Mouse (Mus musculus) erythroblast, embryonic 14.5 days (primary cell): ENCODE data around the gene Klrb1b.
"Not testable (repeated sequence)": the region's sequence is repeated elsewhere in the genome, so short reads cannot be mapped to it uniquely, and the experiment has no call there.

Experiments used
- GATA1 ChIP-seq: IDR thresholded peaks from 2 replicates; pipeline ENCODE4 v1.6.1; 2012; ENCODE audit warnings: low read length, inconsistent platforms, mixed read lengths
- TAL1 ChIP-seq: IDR thresholded peaks from 3 replicates; pipeline ENCODE4 v1.6.1; 2012; ENCODE audit warnings: low read length, inconsistent platforms, mixed read lengths

DNA sequence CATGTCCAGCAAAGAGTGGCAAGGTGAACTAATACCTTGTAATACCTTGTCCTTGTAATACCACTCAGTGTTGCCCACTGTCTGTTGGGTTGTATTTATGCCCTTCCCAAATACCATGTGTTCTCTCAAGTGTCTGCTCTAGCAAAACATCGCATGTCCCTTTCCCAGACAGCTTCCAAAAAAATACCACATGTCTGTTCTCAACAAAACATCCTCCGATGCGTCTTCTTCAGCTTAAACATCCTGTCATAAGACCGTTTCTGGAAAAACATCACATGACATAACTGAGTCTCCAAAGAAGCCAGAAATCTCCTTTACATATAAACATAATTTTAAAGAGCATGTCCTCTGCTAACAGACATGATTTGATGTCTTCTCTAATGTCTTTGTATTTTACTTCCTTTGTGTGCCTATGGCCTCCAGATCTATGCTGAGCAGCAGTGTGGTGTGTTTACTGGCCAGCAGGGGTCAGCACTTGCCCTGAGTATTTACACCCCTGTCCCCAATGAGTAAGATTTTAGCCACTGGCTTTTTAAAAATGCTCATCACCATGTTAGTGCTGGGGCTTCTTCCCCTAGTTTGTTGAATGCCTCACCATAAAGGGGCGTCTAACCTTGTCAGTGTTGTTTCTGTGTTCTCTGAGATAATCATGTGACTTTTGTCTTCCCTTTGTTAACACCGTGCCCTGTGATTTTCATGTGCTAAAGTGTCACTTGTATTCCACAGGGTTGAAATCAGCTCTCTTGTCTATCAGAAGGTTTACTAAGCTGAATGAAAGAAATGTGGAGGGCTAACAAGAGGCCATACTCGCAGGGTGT, 21.1 kb downstream of the Klrb1b start:
- not testable (repeated sequence) for TF ChIP-seq TAL1, GATA1
